Mouse (Mus musculus) 3T3-L1 (cell line): Measurements from ENCODE around the gene Gm49392.
A peak's percentile ranks its signal among the peaks of the same experiment; 100 is the strongest.
"Not testable (repeated sequence)": the region's sequence is repeated elsewhere in the genome, so short reads cannot be mapped to it uniquely, and the experiment has no call there.

Experiments
- DNase-seq: peaks from one replicate; pipeline ENCODE4 v3.0.0-alpha.2; 2015; ENCODE audit warnings: low read depth, low spot score

The Gm49392 gene

DNA sequence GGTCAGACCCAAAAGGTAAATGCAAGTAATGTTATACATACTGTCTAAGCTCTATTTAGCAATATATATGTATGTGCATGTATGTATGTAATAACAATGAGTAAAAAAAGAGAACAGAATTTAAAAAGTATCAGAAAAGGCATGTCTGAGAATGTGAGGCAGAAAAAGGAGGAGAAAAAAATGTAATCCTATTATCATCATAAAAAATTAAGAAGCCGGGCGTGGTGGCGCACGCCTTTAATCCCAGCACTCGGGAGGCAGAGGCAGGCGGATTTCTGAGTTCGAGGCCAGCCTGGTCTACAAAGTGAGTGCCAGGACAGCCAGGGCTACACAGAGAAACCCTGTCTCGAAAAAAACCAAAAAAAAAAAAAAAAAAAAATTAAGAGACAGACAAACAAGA, at the start of gene Gm49392:
Gm49392 (minus strand) TSS at position 101 of the 400 bp plus-strand sequence.
- not testable (repeated sequence) for DNase-seq

DNA sequence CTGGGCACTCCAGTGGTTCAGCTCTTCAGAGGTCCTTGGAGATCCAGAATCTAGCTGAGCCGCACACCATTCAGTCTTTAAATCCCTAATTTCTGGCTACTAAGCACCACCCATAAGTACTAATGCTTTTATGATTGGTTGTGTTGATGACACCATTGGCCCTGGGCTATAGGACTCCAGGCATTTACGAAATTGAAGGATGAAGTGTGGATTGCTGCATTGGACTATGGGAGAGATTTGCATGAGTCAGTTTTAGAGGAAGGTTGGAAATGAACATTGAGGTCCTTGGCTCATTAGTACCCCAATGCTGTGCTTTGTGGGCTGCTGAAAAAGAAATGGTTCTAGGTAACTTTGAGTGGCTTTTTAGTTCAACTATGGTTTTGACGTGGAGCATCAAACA, 45.2 kb upstream of the Gm49392 start, which contains the start of gene Tpbpa:
Tpbpa (minus strand) TSS at position 101 of the 400 bp plus-strand sequence.
- DNase-seq, result not testable (repeated sequence)

DNA sequence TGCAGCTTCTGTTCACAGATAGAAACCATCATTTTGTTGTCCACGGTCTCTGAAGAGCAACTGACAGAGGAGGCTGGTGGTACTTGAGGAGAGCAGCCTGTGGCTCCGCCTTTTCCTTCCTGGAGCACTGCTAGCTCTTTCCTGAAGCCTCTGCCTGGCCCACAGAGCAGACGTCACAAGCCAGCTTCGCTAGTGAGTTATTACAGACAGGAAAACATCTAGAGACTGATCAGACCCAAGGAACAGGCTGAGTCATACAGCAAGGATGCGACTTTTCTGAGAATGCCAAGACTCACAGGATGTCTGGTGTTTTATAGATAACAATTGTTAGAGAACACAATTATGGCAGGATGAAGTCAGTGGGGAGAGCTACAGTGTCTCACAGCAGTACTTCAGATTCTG, 39.8 kb upstream of the Gm49392 start, which contains the start of the genes Gm49391 and Ctla2a:
Gm49391 (minus strand) TSS at position 72 of the 402 bp plus-strand sequence.
Ctla2a (minus strand) TSS at position 126 of the 402 bp plus-strand sequence.
- peak; percentile 86 for DNase-seq

DNA sequence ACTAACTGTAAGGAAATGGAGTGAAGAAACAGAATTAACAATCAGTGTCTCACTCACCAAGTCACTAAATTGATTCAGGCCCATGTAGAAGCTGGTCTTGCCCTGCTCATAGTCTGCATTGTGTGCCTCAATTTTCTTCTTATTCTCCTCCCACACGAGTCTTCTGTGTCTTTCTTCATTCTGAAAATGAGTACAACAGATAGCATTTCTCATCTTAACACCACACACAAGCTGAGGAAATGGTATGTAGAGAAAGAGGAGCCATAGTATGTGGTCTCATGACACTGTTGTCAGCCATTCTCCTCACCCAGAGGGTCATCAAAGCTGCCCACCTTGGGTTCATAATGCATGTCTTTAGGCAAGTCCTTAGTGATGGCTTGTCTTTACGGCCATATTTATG, 38.8 kb upstream of the Gm49392 start, which contains the start of gene Gm49393:
Gm49393 (minus strand) TSS at position 101 of the 400 bp plus-strand sequence.
- DNase-seq, result not testable (repeated sequence)

DNA sequence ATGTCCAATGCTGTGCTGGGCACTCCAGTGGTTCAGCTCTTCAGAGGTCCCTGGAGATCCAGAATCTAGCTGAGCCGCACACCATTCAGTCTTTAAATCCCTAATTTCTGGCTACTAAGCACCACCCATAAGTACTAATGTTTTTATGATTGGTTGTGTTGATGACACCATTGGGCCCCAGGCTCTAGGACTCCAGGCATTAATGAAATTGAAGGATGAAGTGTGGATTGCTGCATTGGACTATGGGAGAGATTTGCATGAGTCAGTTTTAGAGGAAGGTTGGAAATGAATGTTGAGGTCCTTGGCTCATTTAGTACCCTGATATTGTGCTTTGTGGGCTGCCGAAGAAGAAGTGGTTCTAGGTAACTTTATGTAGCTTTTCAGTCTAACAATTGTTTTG, 8.1 kb upstream of the Gm49392 start, which contains the start of gene Tpbpb:
Tpbpb (minus strand) TSS at position 101 of the 400 bp plus-strand sequence.
- not testable (repeated sequence) for DNase-seq

DNA sequence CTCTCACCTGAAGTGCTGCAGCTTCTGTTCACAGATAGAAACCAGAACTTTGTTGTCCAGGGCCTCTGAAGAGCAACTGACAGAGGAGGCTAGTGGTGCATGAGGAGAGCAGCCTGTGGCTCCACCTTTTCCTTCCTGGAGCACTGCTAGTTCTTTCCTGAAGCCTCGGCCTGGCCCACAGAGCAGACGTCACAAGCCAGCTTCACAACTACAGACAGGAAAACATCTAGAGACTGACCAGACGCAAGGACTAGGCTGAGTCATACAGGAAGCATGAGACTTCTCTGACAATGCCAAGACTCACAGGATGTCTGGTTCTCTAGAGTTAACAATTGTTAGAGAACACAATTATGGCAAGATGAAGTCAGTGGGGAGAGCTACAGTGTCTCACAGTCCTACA, 634 bp upstream of the Gm49392 start, which contains the start of gene Ctla2b:
Ctla2b (minus strand) TSS at position 120 of the 400 bp plus-strand sequence.
- DNase-seq, result peak; percentile 90

DNA sequence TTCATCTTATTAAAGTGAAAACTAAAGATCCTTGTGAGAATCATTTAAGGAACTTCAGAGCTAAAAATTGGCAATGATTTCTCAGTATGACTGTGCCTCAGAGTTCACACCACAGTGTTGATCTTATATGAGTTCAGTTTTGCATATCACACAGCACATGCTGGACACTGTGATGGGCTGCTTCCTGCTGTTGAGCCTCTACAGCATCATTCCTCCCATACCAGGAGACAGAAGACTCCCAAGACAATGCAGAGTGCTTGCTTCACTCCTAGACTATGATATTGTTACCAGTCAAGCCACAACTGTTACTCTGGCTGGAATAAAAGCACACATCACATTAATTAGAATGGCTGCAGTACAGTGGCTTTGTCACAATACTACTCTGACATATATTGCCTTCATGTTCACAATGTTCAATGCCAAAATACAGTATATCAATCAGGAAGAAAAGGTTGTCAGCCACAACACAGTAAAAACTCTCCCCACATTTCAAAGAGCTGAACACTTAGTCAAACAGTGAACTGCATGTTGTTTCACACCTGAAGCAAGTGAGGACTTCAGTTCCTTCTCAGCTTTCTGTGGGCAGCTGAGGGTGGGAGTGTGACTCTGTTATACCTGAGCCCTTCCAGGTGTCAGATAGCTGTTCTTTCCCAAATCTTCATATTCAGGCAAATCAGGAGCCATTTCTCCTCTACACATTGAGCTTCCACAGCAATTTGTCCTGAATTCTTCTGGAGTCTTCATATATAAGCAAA, 1.1 kb downstream of the Gm49392 start:
- DNase-seq, result no peak

DNA sequence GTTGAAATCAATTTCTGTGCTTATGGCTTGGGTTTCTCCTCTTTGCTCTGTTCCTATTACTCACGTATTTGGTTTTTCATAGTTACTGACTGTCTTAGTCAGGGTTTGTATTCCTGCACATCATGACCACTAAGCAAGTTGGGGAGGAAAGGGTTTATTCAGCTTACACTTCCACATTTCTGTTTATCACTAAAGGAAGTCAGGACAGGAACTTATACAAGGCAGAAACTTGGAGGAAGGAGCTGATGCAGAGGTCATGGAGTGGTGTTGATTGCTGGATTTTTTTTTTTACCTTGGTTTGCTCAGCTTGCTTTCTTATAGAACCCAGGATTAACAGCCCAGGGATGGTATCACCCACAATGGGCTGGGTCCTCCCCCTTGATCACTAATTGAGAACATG, 4.4 kb downstream of the Gm49392 start:
- DNase-seq, result no peak

DNA sequence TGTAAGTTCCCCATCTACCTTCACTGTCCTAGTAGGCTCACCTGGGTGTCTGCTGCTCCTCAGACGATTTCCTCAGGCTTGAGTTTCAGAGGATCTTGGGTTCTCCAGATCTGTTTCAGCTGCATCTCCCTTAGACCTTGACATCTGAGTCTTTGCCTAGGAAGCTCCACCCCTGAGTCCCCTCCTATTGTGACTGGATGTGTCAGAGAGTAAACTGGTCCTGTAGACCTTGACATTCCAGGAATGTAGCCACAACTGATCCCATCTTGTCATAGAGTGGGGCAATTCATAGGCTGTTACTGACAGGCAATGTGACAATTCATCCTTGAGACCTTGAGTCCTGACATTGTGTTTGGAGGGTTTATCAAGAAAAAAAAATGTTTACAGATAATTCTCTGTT, 32.4 kb downstream of the Gm49392 start, which contains the start of gene 4930486L24Rik:
4930486L24Rik (minus strand) TSS at position 195 of the 400 bp plus-strand sequence.
- DNase-seq, result peak; percentile 8

DNA sequence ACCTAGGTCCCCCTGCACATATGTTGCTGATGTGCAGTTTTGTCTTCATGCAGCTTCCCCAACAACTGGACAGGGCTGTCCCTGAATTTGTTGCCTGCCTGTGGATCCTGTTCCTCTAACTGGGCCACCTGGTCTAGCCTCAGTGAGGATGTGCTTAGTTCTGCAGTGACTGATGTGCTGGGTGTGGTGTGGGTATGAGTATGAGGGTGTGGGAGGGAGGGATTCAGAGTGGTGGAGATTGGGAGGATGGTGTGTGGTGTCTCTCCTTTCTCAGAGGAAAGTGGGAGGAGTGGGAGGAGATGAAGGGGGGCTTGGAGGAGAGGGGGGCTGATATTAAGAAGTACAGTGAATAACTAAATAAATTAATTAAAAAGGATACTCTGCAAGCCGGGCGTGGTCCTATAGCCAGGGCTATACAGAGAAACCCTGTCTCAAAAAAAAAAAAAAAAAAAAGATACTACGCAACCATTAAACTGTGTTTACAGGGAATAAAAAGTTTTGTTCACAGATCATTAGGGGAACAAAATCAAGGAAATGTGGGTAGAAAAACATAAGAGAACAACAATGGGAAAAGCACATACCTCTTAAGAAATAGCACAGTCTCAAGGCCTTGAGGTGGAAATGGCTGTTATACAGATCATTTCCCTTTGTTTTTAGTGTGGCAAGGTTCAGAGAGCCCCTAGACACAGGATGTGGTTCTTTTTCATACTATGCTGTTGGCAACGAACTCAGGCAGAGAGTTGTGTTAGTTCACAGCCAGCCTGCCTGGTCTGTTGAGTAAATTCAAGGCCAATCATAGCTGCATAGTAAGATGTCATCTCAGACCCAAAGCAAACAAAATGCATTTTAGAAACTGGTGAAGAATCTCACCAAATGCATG, 48.2 kb downstream of the Gm49392 start:
- DNase-seq, result peak; percentile 60

DNA sequence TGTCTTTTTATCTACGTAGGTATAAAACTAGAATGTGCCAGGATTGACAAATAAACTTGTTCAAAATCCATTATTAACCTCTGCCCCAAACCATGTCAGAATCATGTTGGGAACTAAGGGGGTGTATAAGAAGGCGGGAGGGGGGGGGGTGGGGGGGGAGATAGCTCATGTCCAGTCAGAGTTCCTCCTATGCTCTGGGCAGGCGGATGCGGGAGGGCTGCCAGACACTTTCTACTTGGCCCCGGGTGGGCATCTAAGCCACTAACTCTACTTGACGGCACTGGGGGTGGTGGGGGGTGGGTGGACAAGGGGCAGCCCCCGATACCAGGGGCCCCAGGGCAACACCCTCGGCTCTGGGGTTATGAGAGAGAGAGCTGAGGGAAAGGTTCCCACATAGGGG, 53.5 kb downstream of the Gm49392 start:
- DNase-seq, result no peak

DNA sequence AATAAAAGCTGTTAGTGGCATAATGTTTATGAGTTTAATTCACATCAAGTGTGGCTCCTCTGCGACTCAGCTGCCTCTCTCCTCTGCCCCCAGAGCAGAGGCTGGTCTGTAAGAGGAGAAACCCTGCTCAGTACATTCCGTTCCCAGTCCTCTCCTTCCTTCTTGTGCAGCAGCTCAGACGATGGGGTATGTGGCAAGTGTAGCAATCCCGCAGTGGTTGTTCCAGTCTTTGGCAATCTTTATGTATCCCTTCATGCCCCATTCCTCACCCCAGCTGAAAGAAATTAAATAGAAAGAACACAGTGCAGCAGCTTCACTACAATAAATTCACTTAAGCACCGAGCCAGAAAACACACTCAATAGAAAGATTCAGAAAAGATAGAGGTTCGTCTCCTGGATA, 54.0 kb downstream of the Gm49392 start:
- DNase-seq, result no peak

DNA sequence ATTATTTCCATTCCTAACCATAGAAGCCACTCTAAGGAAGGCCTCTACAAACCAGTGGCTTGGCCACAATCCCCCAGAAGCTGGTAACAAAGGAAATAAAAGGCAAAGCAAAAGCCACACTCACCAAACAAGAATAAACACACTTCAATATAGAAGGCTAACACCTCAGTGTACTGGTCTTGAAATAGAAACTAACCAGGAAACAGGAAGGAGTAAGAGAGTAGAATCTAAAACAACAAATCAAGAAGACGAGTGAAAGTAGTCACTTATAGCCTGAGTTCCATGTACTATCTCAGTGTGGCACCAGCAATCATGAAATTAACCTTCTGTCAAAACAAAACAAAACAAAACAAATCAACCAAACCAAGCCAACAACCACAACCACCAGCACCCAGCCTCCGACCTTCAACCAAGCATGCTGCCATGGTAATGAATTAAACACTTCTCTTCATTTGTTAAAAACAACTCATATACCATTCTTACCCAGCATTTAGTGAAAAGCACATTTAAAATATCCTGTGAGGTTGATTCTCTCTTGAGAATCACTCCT, 57.3 kb downstream of the Gm49392 start:
- DNase-seq, result no peak

DNA sequence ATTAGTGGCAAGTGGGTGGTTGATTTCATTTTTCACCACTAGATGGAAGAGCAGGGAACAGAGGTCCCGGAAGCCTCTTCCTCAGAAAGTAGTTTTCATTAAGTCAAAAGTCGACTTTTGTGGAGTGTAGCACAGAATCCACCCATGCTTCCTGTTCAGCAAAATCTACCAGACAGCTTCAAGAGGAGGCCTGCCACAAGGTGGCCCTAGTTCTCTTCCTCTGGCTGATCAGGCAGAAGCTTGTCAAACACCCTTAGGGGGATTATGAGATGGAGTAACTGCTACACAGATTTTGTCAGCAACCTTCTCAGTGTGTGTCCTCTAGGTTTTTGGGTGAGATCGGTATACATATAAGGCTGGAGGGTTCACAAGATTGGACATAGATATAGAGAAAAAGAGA, 70.6 kb downstream of the Gm49392 start:
- peak; percentile 35 for DNase-seq

DNA sequence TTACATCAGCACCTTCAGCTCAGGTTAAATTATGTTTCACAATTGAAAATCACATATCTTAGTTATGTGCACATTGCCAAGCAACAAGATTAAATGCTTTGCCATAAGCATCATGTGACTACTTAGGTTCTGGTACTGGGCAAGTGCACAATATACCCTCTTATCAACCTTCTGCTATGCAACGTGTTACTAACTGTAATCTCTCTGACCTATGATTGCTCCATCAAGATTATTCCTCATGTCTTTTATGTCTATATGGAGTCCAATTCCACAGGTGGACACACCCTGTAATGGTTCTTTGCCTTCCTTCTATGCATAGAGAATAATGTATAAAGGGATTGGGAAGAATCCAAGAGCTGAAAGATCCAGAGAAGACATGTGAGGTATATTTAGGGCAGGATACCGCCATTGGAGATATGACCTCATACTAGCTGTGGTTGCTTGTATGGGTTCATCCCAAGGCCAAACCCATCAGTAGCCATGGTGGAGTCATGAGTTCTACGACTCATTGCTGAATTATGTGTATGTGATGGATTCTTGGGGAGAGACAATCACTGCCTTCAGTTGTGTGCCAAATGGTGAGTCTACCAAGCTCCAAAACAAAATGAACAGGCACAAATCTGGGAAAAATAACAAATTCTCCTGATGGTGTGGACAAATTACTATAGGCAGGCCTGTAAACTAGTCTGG, 76.1 kb downstream of the Gm49392 start:
- DNase-seq, result peak; percentile 86

DNA sequence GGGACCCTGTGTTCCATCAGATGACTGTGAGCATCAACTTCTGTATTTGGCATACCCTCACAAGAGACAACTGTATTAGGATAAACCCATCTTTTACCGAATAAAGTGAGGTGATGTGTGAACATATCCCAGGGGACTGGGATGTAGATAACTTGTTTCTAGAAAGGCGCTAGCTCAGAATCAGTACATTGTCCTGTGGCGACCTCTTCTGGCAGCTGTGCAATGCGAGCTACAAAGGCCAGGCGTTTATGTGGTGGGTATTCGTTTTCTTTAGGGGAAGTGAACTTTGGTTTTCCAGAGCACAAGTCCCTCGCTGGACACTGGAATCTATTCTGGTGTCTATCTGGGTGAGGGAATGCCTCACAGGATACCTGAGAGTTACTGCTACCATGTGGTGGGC, 77.2 kb downstream of the Gm49392 start:
- no peak for DNase-seq

DNA sequence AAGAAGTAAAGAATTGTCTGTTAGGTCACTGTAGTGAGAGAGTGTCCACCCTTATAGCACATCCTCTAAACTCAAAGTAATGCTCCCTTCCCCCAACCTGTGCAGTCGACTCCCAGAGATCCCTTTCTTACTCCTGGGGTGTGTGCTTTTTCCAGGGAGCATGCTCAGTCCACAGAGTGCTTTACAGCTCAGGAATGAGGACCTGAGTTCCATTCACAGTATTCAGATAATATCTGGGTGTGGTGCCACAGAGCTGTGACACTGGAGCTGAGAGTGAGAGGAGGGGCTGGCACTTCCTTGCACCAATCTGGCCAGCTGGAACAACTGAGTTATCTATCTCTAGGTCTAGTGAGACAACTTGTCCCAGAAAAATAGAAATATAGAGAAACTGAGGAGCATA, 83.0 kb downstream of the Gm49392 start:
- DNase-seq, result no peak

DNA sequence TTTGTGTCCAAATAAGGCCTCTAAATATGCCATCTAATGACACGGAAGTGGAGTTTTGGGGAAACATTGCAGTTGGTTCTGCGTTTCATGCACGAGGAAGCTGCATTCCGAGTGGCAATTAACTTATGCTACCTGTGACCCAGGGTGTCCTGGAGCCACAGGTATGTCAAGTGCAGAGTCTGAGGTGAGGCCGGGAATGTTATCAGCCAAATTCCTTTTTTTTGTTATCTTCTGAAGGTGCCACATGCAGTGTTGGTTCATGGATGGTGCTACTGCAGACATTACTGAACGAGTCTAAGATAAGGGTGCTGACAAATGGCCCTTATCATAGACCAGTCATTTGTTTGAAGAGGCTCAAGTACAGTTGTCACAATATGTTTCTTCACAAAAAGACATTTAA, 83.9 kb downstream of the Gm49392 start:
- DNase-seq, result no peak

DNA sequence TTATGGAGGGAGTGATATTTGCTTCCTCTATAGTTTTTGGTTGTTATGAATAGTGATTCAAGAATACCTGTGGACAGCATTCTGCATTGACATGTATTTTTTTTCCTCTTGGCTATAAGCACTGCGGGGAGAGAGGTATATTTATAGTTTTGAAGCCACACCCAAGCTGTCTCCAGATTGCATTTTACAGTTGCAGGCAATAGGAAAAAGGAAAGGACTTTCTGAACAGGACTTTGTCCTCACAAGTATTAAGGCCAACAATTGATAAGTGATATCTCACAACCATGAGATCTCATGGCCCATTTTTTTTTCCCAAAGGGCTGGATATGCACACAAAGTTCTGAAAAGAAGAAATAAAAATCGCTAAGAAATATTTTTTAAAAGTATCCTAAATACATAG, 87.0 kb downstream of the Gm49392 start:
- DNase-seq, result no peak

DNA sequence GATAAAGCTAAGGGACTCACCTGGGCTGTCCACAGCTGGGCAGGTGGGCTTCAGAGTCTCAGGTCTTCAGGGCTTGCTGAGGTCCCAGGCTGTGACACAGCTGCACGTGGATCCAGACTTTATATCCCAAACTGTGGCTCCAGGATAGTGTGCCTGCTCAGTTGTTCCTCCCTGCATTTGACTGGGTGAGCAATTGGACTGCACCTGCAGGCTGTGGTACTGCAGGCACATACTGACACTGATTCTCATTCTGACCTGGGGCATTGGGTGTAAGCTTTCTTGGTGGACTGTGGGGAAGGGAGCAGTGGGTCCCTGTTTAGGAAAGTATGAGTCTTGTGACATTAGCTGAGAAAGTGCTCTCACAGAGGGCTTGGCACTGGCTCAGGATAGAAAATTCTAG, 93.9 kb downstream of the Gm49392 start, which contains the start of gene Ctsll3:
Ctsll3 (minus strand) TSS at position 101 of the 400 bp plus-strand sequence.
- no peak for DNase-seq
